Comparison of ENCODE assay signal across 28 mouse cellular contexts in the genomic region with DNA sequence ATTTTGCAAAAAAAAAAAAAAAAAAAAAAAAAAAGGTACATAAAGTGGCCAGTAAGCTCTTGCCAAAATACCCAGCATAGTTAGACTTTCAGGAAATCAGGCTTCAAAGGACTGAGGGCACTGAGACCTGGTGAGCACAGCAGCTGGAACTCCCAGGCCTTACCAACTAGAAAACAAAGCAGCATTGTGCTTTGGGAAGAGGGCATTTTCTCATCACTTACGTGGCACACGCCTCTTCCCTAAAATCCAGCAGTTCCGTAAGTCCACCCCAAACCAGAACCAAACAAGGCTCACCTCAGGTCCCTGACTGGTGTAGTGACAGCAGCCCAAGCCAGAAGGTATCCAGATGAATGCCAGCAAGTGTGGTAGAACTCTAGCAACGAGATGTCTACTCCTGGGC.
"Had no signal": no experiment of that assay in that cellular context is flagged by ENCODE, and none has a peak within 500 bp of the region (broad histone marks: within the 10 kb centered on the region; RNA-seq: fewer than 3 reads in every experiment).

No protein-coding gene starts in this region.

- DNase-seq: cerebellum, adult 18-20 months; cerebellum, adult 2 months; cerebellum, adult 8-10 months; cerebellum, adult 9-10 months; cerebellum, adult 9-11 months; cerebellum, postnatal 10 days; cerebellum, postnatal 14 days; cerebellum, postnatal 25 days; cerebellum, postnatal 36 days; embryo, embryonic 11 days; forebrain, postnatal 0 days; gastrocnemius, adult 2 months; gastrocnemius, postnatal 14 days; gastrocnemius, postnatal 25 days; gastrocnemius, postnatal 36 days; heart, adult 11 months; heart, adult 18-20 months; heart, adult 2 months had no signal

- H3K4me1 ChIP-seq: forebrain, embryonic 15.5 days had no signal

- H3K4me2 ChIP-seq: embryonic facial prominence, embryonic 12.5 days; embryonic facial prominence, embryonic 13.5 days; embryonic facial prominence, embryonic 15.5 days; forebrain, embryonic 12.5 days; forebrain, embryonic 13.5 days; forebrain, embryonic 15.5 days had no signal

- H3K27ac ChIP-seq: embryonic facial prominence, embryonic 10.5 days; embryonic facial prominence, embryonic 12.5 days; embryonic facial prominence, embryonic 13.5 days; embryonic facial prominence, embryonic 15.5 days; forebrain, embryonic 10.5 days; forebrain, embryonic 12.5 days; forebrain, embryonic 13.5 days; forebrain, embryonic 15.5 days; gastrocnemius, adult 2 months; heart, adult 2 months had no signal

- H3K9me3 ChIP-seq: embryonic facial prominence, embryonic 10.5 days; embryonic facial prominence, embryonic 12.5 days; embryonic facial prominence, embryonic 13.5 days; embryonic facial prominence, embryonic 15.5 days; forebrain, embryonic 10.5 days; forebrain, embryonic 12.5 days; forebrain, embryonic 13.5 days; forebrain, embryonic 15.5 days had no signal

- H3K27me3 ChIP-seq: embryonic facial prominence, embryonic 12.5 days; embryonic facial prominence, embryonic 13.5 days; embryonic facial prominence, embryonic 15.5 days; forebrain, embryonic 12.5 days; forebrain, embryonic 13.5 days; forebrain, embryonic 15.5 days had no signal

- H3K9ac ChIP-seq: embryonic facial prominence, embryonic 12.5 days; embryonic facial prominence, embryonic 13.5 days; embryonic facial prominence, embryonic 15.5 days; forebrain, embryonic 12.5 days; forebrain, embryonic 13.5 days; forebrain, embryonic 15.5 days; forebrain, postnatal 0 days had no signal

- ATAC-seq: forebrain, embryonic 13.5 days; forebrain, embryonic 14.5 days; forebrain, embryonic 15.5 days; forebrain, embryonic 16.5 days; forebrain, postnatal 0 days had no signal

- H3K4me3 ChIP-seq: embryonic facial prominence, embryonic 10.5 days; embryonic facial prominence, embryonic 12.5 days; embryonic facial prominence, embryonic 13.5 days; embryonic facial prominence, embryonic 15.5 days; forebrain, embryonic 10.5 days; forebrain, embryonic 12.5 days; forebrain, embryonic 13.5 days; forebrain, embryonic 15.5 days; gastrocnemius, adult 2 months; heart, adult 2 months had no signal
